Mouse (Mus musculus) intestine, embryonic 14.5 days (tissue): Measurements from ENCODE around the gene Phactr2. TPM values are rescaled to one million over a fixed set of nuclear protein-coding genes. Genes with fewer than 3 reads are reported as not detected.
"Not testable (repeated sequence)": the region's sequence is repeated elsewhere in the genome, so short reads cannot be mapped to it uniquely, and the experiment has no call there.

Experiments used
- ATAC-seq: fragments of 200-750 bp; cut with Nextera tagmentation; replicated peaks from 2 replicates; pipeline ENCODE4 v1.8.0; 2017; ENCODE audit warnings: low read depth, moderate number of reproducible peaks, moderate TSS enrichment, moderate library complexity; ENCODE audit not compliant: low FRiP score, low TSS enrichment
- DNase-seq: peaks from one replicate; pipeline ENCODE4 v3.0.0-alpha.2; 2018; ENCODE audit warnings: low spot score
- H3K27ac ChIP-seq: fragments of 300-500 bp; sonication (generic); 2 replicates; pipeline ENCODE4 v1.5.1; 2014; ENCODE audit warnings: low read depth, mild to moderate bottlenecking, control low read depth
- H3K27me3 ChIP-seq: fragments of 300-500 bp; sonication (generic); replicated peaks from 2 replicates; pipeline ENCODE4 v1.6.1; 2014; ENCODE audit warnings: low read length, control low read depth; ENCODE audit not compliant: control insufficient read depth, insufficient read depth
- H3K36me3 ChIP-seq: fragments of 300-500 bp; sonication (generic); 2 replicates; pipeline ENCODE4 v1.6.1; 2014; ENCODE audit warnings: low read length, control low read depth; ENCODE audit not compliant: control insufficient read depth, insufficient read depth
- H3K4me1 ChIP-seq: fragments of 300-500 bp; sonication (generic); replicated peaks from 2 replicates; pipeline ENCODE4 v1.6.1; 2014; ENCODE audit warnings: low read length, control low read depth, mixed read lengths; ENCODE audit not compliant: control insufficient read depth, insufficient read depth
- H3K4me2 ChIP-seq: fragments of 300-500 bp; sonication (generic); 2 replicates; pipeline ENCODE4 v1.6.1; 2014; ENCODE audit warnings: low read length
- H3K4me3 ChIP-seq: fragments of 300-500 bp; sonication (generic); 2 replicates; pipeline ENCODE4 v1.5.1; 2014; ENCODE audit warnings: low read depth, low read length, control low read depth, mixed read lengths
- H3K9ac ChIP-seq: fragments of 300-500 bp; sonication (generic); 2 replicates; pipeline ENCODE4 v1.6.1; 2014; ENCODE audit warnings: mild to moderate bottlenecking, low read length
- H3K9me3 ChIP-seq: fragments of 300-500 bp; sonication (generic); 2 replicates; pipeline ENCODE4 v1.6.1; 2016; ENCODE audit warnings: low read length, control low read depth; ENCODE audit not compliant: control insufficient read depth
- WGBS: fragments of 180-500 bp; shearing (Covaris S2); extraction: QIAGEN DNeasy Blood & Tissue Kit; methylation state at CpG from one replicate; pipeline ENCODE4 v1.1.7; 2014; 5-methylcytosine and 5-hydroxymethylcytosine counted together
- polyA plus RNA-seq: library from polyadenylated mRNA; unstranded; fragments of >200 nt; fragmentation: Nextera tagmentation; extraction: Ambion mirVana; gene quantifications from 2 replicates; pipeline ENCODE4 v1.2.1, GENCODE M21; 2014

Gene Phactr2
- 26.5 and 26.7 TPM in 2 replicates for polyA plus RNA-seq

DNA sequence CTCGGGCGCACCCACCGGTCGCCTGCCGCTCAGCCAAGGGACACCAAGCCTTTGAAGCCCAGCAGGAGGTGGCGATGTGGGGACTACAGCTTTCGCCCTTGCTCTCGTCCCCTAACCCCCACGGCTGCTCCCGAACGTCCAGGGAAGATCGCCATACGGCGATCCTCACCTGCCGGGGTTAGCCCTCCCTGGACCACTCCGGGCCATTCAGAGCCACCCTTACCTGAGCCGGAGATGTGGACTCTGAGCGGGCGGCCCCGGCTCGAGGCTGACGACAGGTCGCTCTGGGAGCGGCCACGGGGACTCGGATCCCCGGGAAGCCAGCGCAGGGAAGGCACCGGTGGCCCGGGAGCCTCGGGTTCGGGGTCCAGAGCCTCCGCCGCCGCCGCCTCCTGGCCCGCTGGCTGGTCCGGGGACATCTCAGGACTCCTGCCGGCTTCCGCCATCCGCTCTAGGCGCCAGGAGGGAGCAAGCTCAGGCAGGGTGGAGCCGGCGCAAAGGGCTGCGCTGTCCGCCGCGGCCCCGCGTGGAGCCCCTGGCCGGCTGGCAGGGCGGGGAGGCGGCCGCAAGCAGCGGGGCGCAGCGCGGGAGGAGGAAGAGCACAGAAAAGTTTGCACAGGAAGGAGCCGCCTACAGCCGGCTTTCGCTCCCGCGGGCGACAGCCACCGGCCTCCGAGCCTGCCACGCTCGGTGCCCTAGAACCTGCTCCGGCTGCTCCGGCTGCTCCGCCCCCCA, at the start of gene Phactr2:
Gene Phactr2, minus strand, starts transcription at position 580 of the 735 bp plus-strand sequence.
- Histone ChIP-seq H3K9ac (peak within 1 kb of the TSS; percentile 66), H3K9me3 (no peaks in the 10 kb centered on the region), H3K4me2 (peak within 1 kb of the TSS; percentile 83), H3K27ac (no peak within 1 kb of the TSS), H3K27me3 (peaks cover 38% of the 10 kb centered on the region), H3K36me3 (no peaks in the 10 kb centered on the region), H3K4me3 (peak within 1 kb of the TSS; percentile 46), H3K4me1 (peaks cover 9% of the 10 kb centered on the region)
- ATAC-seq (peak; percentile 85), DNase-seq (peak; percentile 84)
- under 1% methylated on average over 64 of the region's 71 CpGs for WGBS

DNA sequence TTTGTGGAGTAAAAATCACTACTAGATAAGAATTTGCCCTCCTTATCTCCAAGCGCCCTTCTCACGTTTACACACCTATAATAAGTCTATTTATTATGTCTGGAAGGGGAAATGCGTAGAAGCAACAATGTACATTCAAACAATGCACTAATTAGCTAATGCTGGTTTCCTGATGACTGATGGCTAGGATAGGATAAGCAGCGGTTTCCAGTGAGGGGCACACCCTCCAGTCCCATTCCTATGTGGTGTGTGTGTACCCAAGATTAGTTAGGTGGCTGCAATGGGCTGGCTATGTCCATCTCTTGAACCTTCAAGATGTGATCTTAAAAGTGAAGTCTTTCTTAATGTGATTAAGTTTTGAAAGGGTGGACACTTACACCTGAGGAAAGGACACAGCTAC, 47.6 kb upstream of the Phactr2 start:
- H3K27ac ChIP-seq: no peak overlapping the region
- no peak for DNase-seq
- 63% methylated on average over 4 of the region's 4 CpGs for WGBS
- H3K27me3 ChIP-seq: no peaks in the 10 kb centered on the region
- H3K4me2 ChIP-seq: no peak overlapping the region
- peaks cover 8% of the 10 kb centered on the region for H3K36me3 ChIP-seq
- no peak overlapping the region for H3K4me3 ChIP-seq
- ATAC-seq: no peak
- no peak overlapping the region for H3K9ac ChIP-seq
- no peaks in the 10 kb centered on the region for H3K4me1 ChIP-seq
- H3K9me3 ChIP-seq: no peaks in the 10 kb centered on the region

- Histone ChIP-seq H3K9ac (no peak overlapping the region), H3K27ac (no peak overlapping the region), H3K4me3 (no peak overlapping the region), H3K36me3 (0 out of 2 replicates have a peak, but pooled peaks cover 3% of the 10 kb centered on the region), H3K4me1 (0 out of 2 replicates have a peak, but pooled peaks cover 5% of the 10 kb centered on the region), H3K27me3 (no peaks in the 10 kb centered on the region), H3K9me3 (no peaks in the 10 kb centered on the region), H3K4me2 (no peak overlapping the region)
- 78% methylated on average over 8 of the region's 8 CpGs for WGBS
- no peak for ATAC-seq
- no peak for DNase-seq
Observed at GRCm38 (mm10) chr10:13502371-13502770, 28.2 kb upstream of the Phactr2 start.

DNA sequence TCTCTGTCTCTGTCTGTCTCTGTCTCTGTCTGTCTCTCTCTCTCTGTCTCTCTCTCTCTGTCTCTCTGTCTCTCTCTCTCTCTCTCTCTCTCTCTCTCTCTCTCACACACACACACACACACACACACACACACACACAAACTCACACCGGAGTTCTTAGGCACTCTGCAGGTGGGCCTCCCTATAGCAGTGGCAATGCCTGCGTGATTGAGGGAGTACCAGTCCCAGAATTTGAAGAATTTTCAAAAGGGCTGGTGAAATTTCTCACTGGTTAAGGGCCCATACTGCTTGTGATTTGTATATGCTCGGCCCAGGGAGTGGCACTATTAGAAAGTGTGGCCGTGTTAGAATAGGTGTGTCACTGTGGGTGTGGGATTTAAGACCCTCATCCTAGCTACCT, 27.3 kb upstream of the Phactr2 start:
- not testable (repeated sequence) for H3K27me3 ChIP-seq, DNase-seq, H3K36me3 ChIP-seq, H3K4me1 ChIP-seq, H3K9me3 ChIP-seq, H3K27ac ChIP-seq
- 43% methylated on average over 4 of the region's 4 CpGs for WGBS
- ATAC-seq: peak; percentile 53; the same call in 1 of the 2 replicates
- H3K9ac ChIP-seq: peak overlapping the region; percentile 58; the same call in 1 of the 2 replicates
- peak overlapping the region; percentile 84 for H3K4me2 ChIP-seq
- H3K4me3 ChIP-seq: peak overlapping the region; percentile 65

GRCm38 (mm10) chr10:13500938-13501496, 26.8 kb upstream of the Phactr2 start:
- 0% methylated on average over 30 of the region's 30 CpGs for WGBS
- ATAC-seq: peak; percentile 97
- H3K4me2 ChIP-seq: peak overlapping the region; percentile 84
- DNase-seq: peak; percentile 90
- H3K4me1 ChIP-seq: 0 out of 2 replicates have a peak, but pooled peaks cover 5% of the 10 kb centered on the region
- H3K4me3 ChIP-seq: peak overlapping the region; percentile 65
- 0 out of 2 replicates have a peak, but pooled peaks cover 3% of the 10 kb centered on the region for H3K36me3 ChIP-seq
- H3K9ac ChIP-seq: peak overlapping the region; percentile 58
- H3K27ac ChIP-seq: no peak overlapping the region
- no peaks in the 10 kb centered on the region for H3K9me3 ChIP-seq
- no peaks in the 10 kb centered on the region for H3K27me3 ChIP-seq

- Histone ChIP-seq H3K4me3 (0 out of 2 replicates have a peak overlapping the region, but pooled peaks have one; percentile 65), H3K27me3 (no peaks in the 10 kb centered on the region), H3K9me3 (no peaks in the 10 kb centered on the region), H3K4me2 (peak overlapping the region; percentile 84), H3K4me1 (0 out of 2 replicates have a peak, but pooled peaks cover 5% of the 10 kb centered on the region), H3K36me3 (0 out of 2 replicates have a peak, but pooled peaks cover 3% of the 10 kb centered on the region), H3K27ac (no peak overlapping the region), H3K9ac (no peak overlapping the region)
- 51% methylated on average over 9 of the region's 9 CpGs for WGBS
- DNase-seq (no peak), ATAC-seq (peak; percentile 40; the same call in 1 of the 2 replicates)
Observed at GRCm38 (mm10) chr10:13500473-13500872, 26.3 kb upstream of the Phactr2 start.

- H3K4me3 ChIP-seq: no peak within 1 kb of the TSS
- no peak within 1 kb of the TSS for H3K9ac ChIP-seq
- no peak within 1 kb of the TSS for H3K27ac ChIP-seq
- H3K27me3 ChIP-seq: no peaks in the 10 kb centered on the region
- DNase-seq (no peak), ATAC-seq (no peak)
- H3K4me2 ChIP-seq: no peak within 1 kb of the TSS
- H3K9me3 ChIP-seq: no peaks in the 10 kb centered on the region
- H3K4me1 ChIP-seq: 0 out of 2 replicates have a peak, but pooled peaks cover 5% of the 10 kb centered on the region
- H3K36me3 ChIP-seq: no peaks in the 10 kb centered on the region
- WGBS: 87% methylated on average over 2 of the region's 2 CpGs
Observed at GRCm38 (mm10) chr10:13499331-13499730, 25.1 kb upstream of the Phactr2 start, which contains the start of gene Fuca2. Gene Fuca2, plus strand, starts transcription at chr10:13499540.

DNA sequence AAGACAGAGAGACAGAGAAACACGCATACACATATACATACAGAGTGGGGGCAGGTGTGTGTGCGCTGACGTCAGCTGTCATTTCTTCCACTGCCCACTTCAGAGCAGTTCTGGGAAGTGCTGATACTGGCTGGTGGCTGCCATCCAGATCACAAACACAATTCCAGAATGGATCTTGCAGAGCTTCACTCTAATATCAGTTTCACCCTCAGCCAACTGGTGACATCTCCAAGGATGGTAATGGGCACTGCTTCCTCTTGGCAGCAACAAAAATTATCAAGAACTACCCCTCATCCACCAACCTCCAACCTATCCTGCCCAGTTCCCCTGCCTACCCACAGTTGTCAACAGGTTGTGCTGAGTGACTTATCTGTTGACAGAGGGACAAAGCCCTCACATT, 22.1 kb upstream of the Phactr2 start:
- DNase-seq (no peak), ATAC-seq (no peak)
- no peaks in the 10 kb centered on the region for H3K27me3 ChIP-seq
- H3K9me3 ChIP-seq: no peaks in the 10 kb centered on the region
- no peak overlapping the region for H3K4me2 ChIP-seq
- no peaks in the 10 kb centered on the region for H3K36me3 ChIP-seq
- 90% methylated on average over 3 of the region's 3 CpGs for WGBS
- no peak overlapping the region for H3K4me3 ChIP-seq
- no peak overlapping the region for H3K27ac ChIP-seq
- 0 out of 2 replicates have a peak, but pooled peaks cover 2% of the 10 kb centered on the region for H3K4me1 ChIP-seq
- H3K9ac ChIP-seq: no peak overlapping the region
